Mouse (Mus musculus): Measurements from ENCODE around the gene Mbnl2. TPM values are rescaled to one million over a fixed set of nuclear protein-coding genes. Genes with fewer than 3 reads are reported as not detected.

Gene Mbnl2
- polyA plus RNA-seq, 1 experiment from 2014 or later: 25.4 TPM

DNA sequence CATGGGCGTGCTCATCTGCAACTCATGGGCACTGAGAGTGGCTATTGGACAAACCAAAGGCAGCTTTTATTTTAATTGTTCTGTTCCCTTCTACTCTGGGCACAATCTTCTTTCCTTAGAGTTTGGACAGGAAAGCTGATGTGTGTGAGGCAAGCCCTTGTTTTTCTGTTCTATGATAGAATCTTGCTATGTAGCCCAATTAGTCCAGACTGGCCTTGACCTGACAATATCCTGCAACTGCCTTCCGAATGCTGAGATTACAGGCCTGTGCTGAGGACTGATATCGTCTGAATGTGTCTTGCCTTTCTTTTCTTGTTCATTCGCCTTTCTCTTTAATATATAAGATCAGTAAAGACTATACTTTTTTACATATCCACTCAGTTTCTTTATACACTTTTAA is 4.8 kb upstream of the Mbnl2 start:
- Histone ChIP-seq H3K4me3 (ENCODE audit: low read length) (no peak overlapping the region), H3K9ac (ENCODE audit: low read depth, low read length) (no peak overlapping the region), H3K4me1 (ENCODE audit: control insufficient read depth, insufficient read depth, low read depth, low read length) (peaks cover 6% of the 10 kb centered on the region), H3K27ac (ENCODE audit: low read depth, low read length) (no peak overlapping the region), H3K9me3 (ENCODE audit: control insufficient read depth, low read length) (no peaks in the 10 kb centered on the region), H3K36me3 (ENCODE audit: control insufficient read depth, insufficient read depth, low read length) (no peaks in the 10 kb centered on the region), H3K27me3 (replicated peaks; ENCODE audit: control insufficient read depth, insufficient read depth, low read length) (no peaks in the 10 kb centered on the region; the same call in 1 of the 2 replicates), H3K4me2 (ENCODE audit: low read length) (no peak overlapping the region)
- WGBS: 92% methylated on average over 4 of the region's 4 CpGs
- ATAC-seq: no peak

DNA sequence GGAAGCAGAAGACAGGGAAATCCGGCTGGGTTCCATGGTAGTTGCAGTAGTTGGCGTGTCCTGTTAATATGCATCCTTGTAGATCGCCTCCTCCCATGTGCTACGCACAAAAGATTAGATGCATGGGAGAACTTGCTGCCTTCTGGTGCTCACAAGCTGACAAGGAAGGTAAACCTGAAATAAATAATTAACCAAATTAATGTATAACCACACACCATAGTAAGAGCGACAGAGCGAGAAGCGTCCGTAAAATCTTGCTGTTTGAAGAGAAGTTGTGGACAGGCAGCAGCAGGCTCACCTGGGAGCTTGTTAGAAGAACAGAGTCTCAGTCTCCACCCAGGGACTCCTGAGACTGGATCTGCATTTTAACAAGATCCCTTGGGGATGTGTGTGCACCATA is 4.4 kb upstream of the Mbnl2 start:
- no peak overlapping the region for H3K9ac ChIP-seq (ENCODE audit: low read depth, low read length)
- no peak for ATAC-seq
- no peak overlapping the region for H3K4me2 ChIP-seq (ENCODE audit: low read length)
- no peaks in the 10 kb centered on the region for H3K36me3 ChIP-seq (ENCODE audit: control insufficient read depth, insufficient read depth, low read length)
- no peak overlapping the region for H3K27ac ChIP-seq (ENCODE audit: low read depth, low read length)
- H3K9me3 ChIP-seq (ENCODE audit: control insufficient read depth, low read length): no peaks in the 10 kb centered on the region
- no peaks in the 10 kb centered on the region; the same call in 1 of the 2 replicates for H3K27me3 ChIP-seq (replicated peaks; ENCODE audit: control insufficient read depth, insufficient read depth, low read length)
- peaks cover 6% of the 10 kb centered on the region for H3K4me1 ChIP-seq (ENCODE audit: control insufficient read depth, insufficient read depth, low read depth, low read length)
- no peak overlapping the region for H3K4me3 ChIP-seq (ENCODE audit: low read length)
- 85% methylated on average over 8 of the region's 8 CpGs for WGBS

DNA sequence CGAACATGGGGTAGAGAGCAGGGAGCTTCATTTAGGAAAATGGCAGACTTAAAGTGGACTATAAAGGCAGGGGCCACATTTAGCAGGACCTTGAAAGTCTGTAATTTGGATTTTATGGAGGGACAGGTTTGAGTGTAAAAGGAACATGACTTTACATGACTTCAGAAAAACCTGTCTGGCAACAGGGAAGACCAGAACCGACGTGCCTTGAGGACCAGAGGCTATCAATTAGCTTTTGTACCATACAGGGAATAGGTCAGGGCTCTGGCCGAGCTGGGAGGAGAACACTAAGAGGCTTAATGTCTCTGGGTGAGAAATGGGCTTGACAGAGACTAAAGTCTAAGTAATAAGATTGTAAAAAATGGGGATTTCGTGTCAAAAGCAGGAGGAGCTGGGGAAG is 1.7 kb upstream of the Mbnl2 start:
- Histone ChIP-seq H3K9ac (ENCODE audit: low read depth, low read length) (no peak overlapping the region), H3K4me1 (ENCODE audit: control insufficient read depth, insufficient read depth, low read depth, low read length) (peaks cover 24% of the 10 kb centered on the region), H3K4me3 (ENCODE audit: low read length) (no peak overlapping the region), H3K9me3 (ENCODE audit: control insufficient read depth, low read length) (no peaks in the 10 kb centered on the region), H3K36me3 (ENCODE audit: control insufficient read depth, insufficient read depth, low read length) (no peaks in the 10 kb centered on the region), H3K4me2 (ENCODE audit: low read length) (no peak overlapping the region), H3K27me3 (replicated peaks; ENCODE audit: control insufficient read depth, insufficient read depth, low read length) (no peaks in the 10 kb centered on the region; the same call in 1 of the 2 replicates), H3K27ac (ENCODE audit: low read depth, low read length) (no peak overlapping the region)
- ATAC-seq: no peak
- WGBS: 77% methylated on average over 5 of the region's 5 CpGs

DNA sequence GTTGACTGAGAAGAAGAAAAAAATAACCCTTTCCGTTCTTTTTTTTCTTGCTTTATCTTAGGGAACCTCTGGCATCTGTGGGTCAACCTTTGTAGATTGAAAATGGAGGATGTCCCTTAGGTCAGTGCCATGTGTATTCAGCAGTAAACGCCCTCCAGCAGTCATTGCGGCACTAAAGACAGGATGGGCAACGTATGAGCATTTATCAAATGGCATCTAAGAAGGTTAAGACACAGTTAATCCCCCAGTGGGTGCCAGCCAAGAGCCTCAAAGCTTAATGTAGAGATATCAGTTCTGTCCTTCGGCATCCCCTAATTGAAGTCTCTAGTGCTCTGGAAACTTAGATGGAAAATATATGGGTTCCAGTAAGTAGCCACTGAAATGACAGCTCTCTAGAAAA is 723 bp upstream of the Mbnl2 start:
- Histone ChIP-seq H3K9ac (ENCODE audit: low read depth, low read length) (peak overlapping the region; percentile 59; the same call in 1 of the 2 replicates), H3K9me3 (ENCODE audit: control insufficient read depth, low read length) (no peaks in the 10 kb centered on the region), H3K4me2 (ENCODE audit: low read length) (peak overlapping the region; percentile 79), H3K27me3 (replicated peaks; ENCODE audit: control insufficient read depth, insufficient read depth, low read length) (no peaks in the 10 kb centered on the region; the same call in 1 of the 2 replicates), H3K27ac (ENCODE audit: low read depth, low read length) (peak overlapping the region; percentile 84), H3K36me3 (ENCODE audit: control insufficient read depth, insufficient read depth, low read length) (no peaks in the 10 kb centered on the region), H3K4me3 (ENCODE audit: low read length) (peak overlapping the region; percentile 53), H3K4me1 (ENCODE audit: control insufficient read depth, insufficient read depth, low read depth, low read length) (peaks cover 32% of the 10 kb centered on the region)
- ATAC-seq: no peak
- whole genome bisulfite sequencing: 40% methylated on average over 5 of the region's 5 CpGs

DNA sequence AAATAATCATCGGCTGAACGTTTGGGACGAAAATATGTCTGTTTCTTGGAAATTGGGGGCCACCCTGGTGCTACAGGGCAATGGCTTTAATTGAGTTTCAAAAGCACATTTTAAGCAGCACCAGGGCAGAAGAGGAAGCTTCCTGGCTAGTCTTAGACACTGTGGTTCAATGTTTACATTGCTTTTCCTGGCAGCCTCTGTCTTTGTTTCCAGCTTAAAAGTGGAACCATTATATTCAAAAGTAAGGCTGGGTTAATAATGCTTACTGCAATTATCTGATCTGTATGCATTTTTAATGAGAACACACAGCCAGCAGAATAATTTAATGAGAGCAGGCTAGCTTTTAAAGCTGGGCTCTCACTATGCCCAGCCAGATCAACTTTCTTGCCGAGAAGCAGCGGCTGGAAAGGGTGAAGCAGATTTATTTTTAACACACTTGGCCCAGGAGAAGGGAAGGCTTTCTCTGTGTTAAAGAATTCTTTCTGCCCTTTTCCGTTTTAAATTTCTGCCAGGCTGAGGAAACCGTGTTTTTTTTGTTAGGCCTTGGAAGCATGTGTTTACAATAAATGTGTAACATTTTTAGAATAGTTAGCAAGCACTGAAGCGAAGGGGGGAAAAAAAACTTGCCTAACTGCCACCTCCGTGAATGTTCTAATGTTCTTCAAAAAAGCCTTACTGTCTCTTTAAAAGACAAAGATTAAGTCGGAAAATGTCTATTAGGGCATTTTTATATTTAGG is 1.0 kb downstream of the Mbnl2 start:
- H3K4me2 ChIP-seq (ENCODE audit: low read length): peak overlapping the region; percentile 79
- no peaks in the 10 kb centered on the region; the same call in 1 of the 2 replicates for H3K27me3 ChIP-seq (replicated peaks; ENCODE audit: control insufficient read depth, insufficient read depth, low read length)
- ATAC-seq: no peak
- H3K9ac ChIP-seq (ENCODE audit: low read depth, low read length): peak overlapping the region; percentile 59
- 11% methylated on average over 10 of the region's 10 CpGs for WGBS
- H3K27ac ChIP-seq (ENCODE audit: low read depth, low read length): peak overlapping the region; percentile 59
- no peaks in the 10 kb centered on the region for H3K9me3 ChIP-seq (ENCODE audit: control insufficient read depth, low read length)
- H3K36me3 ChIP-seq (ENCODE audit: control insufficient read depth, insufficient read depth, low read length): no peaks in the 10 kb centered on the region
- peaks cover 32% of the 10 kb centered on the region for H3K4me1 ChIP-seq (ENCODE audit: control insufficient read depth, insufficient read depth, low read depth, low read length)
- peak overlapping the region; percentile 53 for H3K4me3 ChIP-seq (ENCODE audit: low read length)

DNA sequence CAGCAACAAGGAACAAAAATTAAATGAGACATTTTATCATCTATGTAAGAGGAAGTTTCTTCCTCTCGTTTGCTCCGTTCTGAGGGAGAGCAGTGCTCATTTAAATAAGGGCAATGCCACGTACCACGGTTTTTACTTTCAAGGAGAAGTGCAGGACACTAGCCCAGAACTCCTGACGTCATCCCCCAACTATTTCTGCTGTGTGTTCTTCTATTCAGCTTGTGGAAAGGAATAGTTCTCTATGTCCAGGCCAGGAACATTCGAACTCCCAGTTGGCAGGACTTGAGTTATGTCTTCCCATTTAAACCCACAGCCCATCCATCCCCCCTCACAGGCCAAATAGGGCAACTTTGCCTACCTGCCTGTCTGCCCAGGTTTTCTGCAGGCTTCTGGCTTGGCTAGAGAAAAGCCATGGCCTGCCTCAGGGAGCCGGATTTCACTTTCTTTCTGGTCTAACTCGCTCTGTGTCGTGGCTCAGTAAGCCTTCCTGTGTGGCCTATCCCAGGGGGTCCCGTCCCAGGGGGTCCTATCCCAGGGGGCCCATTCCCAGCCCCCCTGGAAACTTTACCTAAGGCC is 1.7 kb downstream of the Mbnl2 start:
- Histone ChIP-seq H3K27ac (ENCODE audit: low read depth, low read length) (peak overlapping the region; percentile 59), H3K27me3 (replicated peaks; ENCODE audit: control insufficient read depth, insufficient read depth, low read length) (no peaks in the 10 kb centered on the region; the same call in 1 of the 2 replicates), H3K9me3 (ENCODE audit: control insufficient read depth, low read length) (no peaks in the 10 kb centered on the region), H3K4me1 (ENCODE audit: control insufficient read depth, insufficient read depth, low read depth, low read length) (peaks cover 32% of the 10 kb centered on the region), H3K4me3 (ENCODE audit: low read length) (peak overlapping the region; percentile 53), H3K36me3 (ENCODE audit: control insufficient read depth, insufficient read depth, low read length) (no peaks in the 10 kb centered on the region), H3K4me2 (ENCODE audit: low read length) (peak overlapping the region; percentile 79), H3K9ac (ENCODE audit: low read depth, low read length) (peak overlapping the region; percentile 59)
- no peak for ATAC-seq
- 28% methylated on average over 10 of the region's 10 CpGs for WGBS

DNA sequence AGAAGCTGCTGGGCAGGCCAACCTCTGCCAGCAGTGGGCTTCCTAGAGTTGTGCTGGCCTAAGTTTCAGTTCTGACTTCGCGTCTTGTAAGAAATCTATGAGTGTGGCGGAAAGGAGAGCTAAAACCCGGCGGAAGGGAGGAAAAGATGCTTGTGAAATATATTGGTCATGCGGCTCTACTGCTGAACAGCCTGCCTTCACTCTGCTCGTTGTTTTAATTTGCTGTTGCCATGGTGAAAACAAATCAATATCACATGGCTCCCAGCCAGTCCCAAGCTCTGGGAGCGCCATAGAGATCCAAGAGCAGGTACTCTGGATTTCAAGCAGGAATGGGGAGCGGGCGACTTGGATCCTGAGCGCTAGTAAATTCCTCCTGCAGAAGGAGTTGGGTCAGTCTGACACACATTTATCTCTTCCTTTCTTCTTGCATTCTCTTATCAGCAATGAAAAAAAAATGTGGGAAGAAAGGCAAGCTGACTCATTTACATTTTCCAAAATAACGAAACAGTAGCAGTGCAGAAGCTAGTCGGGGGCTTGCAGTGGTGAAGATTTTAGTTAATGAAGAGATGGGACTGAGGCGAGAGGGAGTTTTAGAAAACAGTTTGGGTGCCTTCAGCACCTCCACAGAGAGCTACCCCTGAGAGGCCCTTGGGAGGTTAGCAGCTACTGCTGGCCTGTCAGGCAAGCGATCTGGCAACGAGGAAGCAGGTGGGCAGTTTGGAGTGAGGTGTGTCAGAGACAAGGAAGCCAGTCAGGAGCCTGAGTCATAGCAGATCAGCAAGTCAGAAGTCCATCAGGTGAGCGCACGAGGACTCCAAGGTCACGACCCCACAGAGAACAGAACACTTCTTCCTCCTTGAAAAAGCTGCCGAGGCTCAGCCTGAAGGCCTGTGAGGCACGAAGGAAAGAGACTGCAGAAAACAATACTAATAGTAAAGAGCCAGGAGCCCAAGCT is 3.1 kb downstream of the Mbnl2 start:
- ATAC-seq: no peak
- H3K4me2 ChIP-seq (ENCODE audit: low read length): peak overlapping the region; percentile 79
- no peaks in the 10 kb centered on the region for H3K27me3 ChIP-seq (replicated peaks; ENCODE audit: control insufficient read depth, insufficient read depth, low read length)
- peak overlapping the region; percentile 29 for H3K4me3 ChIP-seq (ENCODE audit: low read length)
- H3K36me3 ChIP-seq (ENCODE audit: control insufficient read depth, insufficient read depth, low read length): no peaks in the 10 kb centered on the region
- peaks cover 32% of the 10 kb centered on the region for H3K4me1 ChIP-seq (ENCODE audit: control insufficient read depth, insufficient read depth, low read depth, low read length)
- H3K9me3 ChIP-seq (ENCODE audit: control insufficient read depth, low read length): no peaks in the 10 kb centered on the region
- peak overlapping the region; percentile 58 for H3K27ac ChIP-seq (ENCODE audit: low read depth, low read length)
- peak overlapping the region; percentile 54 for H3K9ac ChIP-seq (ENCODE audit: low read depth, low read length)
- WGBS: 31% methylated on average over 21 of the region's 21 CpGs

DNA sequence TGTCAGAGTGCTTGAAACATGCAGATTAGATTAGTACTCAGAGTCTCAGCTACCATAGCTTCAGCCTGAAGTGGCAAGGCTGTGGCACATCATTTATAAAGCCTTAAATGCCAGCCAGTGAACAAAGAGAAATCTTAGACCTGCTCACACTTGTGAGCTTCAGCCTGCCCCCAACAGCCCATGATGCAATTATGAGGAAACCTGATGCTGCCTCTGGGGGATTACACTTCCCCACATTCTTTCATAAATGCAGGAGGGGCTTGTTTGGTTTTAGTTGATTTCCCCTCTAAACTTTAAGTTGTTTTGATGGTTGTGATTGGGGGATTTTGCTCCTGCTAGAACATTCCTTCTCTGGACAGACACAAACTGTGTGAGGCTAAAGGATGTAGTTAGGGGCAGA is 4.7 kb downstream of the Mbnl2 start:
- H3K4me1 ChIP-seq (ENCODE audit: control insufficient read depth, insufficient read depth, low read depth, low read length): peaks cover 26% of the 10 kb centered on the region
- no peak overlapping the region for H3K4me3 ChIP-seq (ENCODE audit: low read length)
- H3K27me3 ChIP-seq (replicated peaks; ENCODE audit: control insufficient read depth, insufficient read depth, low read length): no peaks in the 10 kb centered on the region
- no peaks in the 10 kb centered on the region for H3K9me3 ChIP-seq (ENCODE audit: control insufficient read depth, low read length)
- ATAC-seq: no peak
- no peak overlapping the region for H3K9ac ChIP-seq (ENCODE audit: low read depth, low read length)
- H3K36me3 ChIP-seq (ENCODE audit: control insufficient read depth, insufficient read depth, low read length): no peaks in the 10 kb centered on the region
- H3K27ac ChIP-seq (ENCODE audit: low read depth, low read length): no peak overlapping the region
- H3K4me2 ChIP-seq (ENCODE audit: low read length): no peak overlapping the region

DNA sequence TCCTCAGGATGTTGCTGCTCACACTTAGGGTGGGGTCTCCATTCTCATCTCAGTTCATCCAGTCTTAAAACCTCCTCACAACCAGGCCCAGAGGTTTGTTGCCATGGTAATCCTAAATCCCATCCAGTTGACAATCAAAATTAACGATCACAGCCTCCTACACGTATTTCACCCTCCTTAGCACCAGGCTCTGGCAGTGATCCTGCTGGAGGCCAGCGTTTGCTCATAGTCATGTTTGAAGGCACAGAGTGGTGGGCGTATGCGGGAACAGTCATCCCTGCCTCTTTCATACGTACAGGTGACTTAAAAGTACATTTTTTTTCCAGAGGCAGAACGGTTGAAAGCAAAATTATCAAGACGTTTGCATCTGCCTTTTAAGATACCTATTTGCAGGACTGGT is 8.3 kb downstream of the Mbnl2 start:
- peaks cover 8% of the 10 kb centered on the region for H3K4me1 ChIP-seq (ENCODE audit: control insufficient read depth, insufficient read depth, low read depth, low read length)
- H3K27ac ChIP-seq (ENCODE audit: low read depth, low read length): no peak overlapping the region
- H3K9me3 ChIP-seq (ENCODE audit: control insufficient read depth, low read length): no peaks in the 10 kb centered on the region
- H3K4me3 ChIP-seq (ENCODE audit: low read length): no peak overlapping the region
- no peaks in the 10 kb centered on the region for H3K27me3 ChIP-seq (replicated peaks; ENCODE audit: control insufficient read depth, insufficient read depth, low read length)
- ATAC-seq: no peak
- no peak overlapping the region for H3K9ac ChIP-seq (ENCODE audit: low read depth, low read length)
- WGBS: 74% methylated on average over 8 of the region's 8 CpGs
- H3K4me2 ChIP-seq (ENCODE audit: low read length): no peak overlapping the region
- H3K36me3 ChIP-seq (ENCODE audit: control insufficient read depth, insufficient read depth, low read length): no peaks in the 10 kb centered on the region

All from hindbrain, embryonic 16.5 days (tissue).